Mouse (Mus musculus): ENCODE data around the gene Phactr1. TPM values are rescaled to one million over a fixed set of nuclear protein-coding genes. Genes with fewer than 3 reads are reported as not detected.

Gene Phactr1
- total and polyA plus RNA-seq, 2 experiments from 2014 or later: 84.5 to 106 TPM

GRCm38 (mm10) chr13:42720648-42721047, 40.2 kb downstream of the Phactr1 start:
- no peaks in the 10 kb centered on the region for H3K9me3 ChIP-seq (ENCODE audit: low read length)
- no peak for TF ChIP-seq CTCF (IDR thresholded peaks at IDR 0.05; ENCODE audit: low read depth)
- 0 out of 2 replicates have a peak, but pooled peaks cover 5% of the 10 kb centered on the region for H3K4me1 ChIP-seq (ENCODE audit: insufficient read depth)
- no peak overlapping the region for H3K4me2 ChIP-seq (ENCODE audit: low read depth)
- H3K36me3 ChIP-seq (ENCODE audit: insufficient read depth): no peaks in the 10 kb centered on the region; the same call in 1 of the 2 replicates
- no peak for DNase-seq
- 46% methylated on average over 1 of the region's 1 CpGs for WGBS
- H3K27me3 ChIP-seq (ENCODE audit: insufficient read depth, low read length): no peaks in the 10 kb centered on the region
- no peak overlapping the region for H3K9ac ChIP-seq
- H3K27ac ChIP-seq (ENCODE audit: low read depth, low read length): no peak overlapping the region
- ATAC-seq: no peak
- no peak overlapping the region for H3K4me3 ChIP-seq (ENCODE audit: low read depth, low read length)

GRCm38 (mm10) chr13:42724011-42724410, 43.6 kb downstream of the Phactr1 start:
- Histone ChIP-seq H3K27me3 (ENCODE audit: insufficient read depth, low read length) (no peaks in the 10 kb centered on the region), H3K4me3 (ENCODE audit: low read depth, low read length) (no peak overlapping the region), H3K27ac (ENCODE audit: low read depth, low read length) (no peak overlapping the region), H3K9me3 (ENCODE audit: low read length) (no peaks in the 10 kb centered on the region), H3K36me3 (ENCODE audit: insufficient read depth) (no peaks in the 10 kb centered on the region; the same call in none of the 2 replicates), H3K9ac (no peak overlapping the region), H3K4me2 (ENCODE audit: low read depth) (no peak overlapping the region), H3K4me1 (ENCODE audit: insufficient read depth) (0 out of 2 replicates have a peak, but pooled peaks cover 5% of the 10 kb centered on the region)
- TF ChIP-seq CTCF (IDR thresholded peaks at IDR 0.05; ENCODE audit: low read depth): no peak
- DNase-seq: no peak
- no peak for ATAC-seq
- WGBS: 86% methylated on average over 3 of the region's 3 CpGs

GRCm38 (mm10) chr13:42725709-42726231, 45.3 kb downstream of the Phactr1 start:
- peak overlapping the region; percentile 24 for H3K27ac ChIP-seq (ENCODE audit: low read depth, low read length)
- H3K9ac ChIP-seq: no peak overlapping the region
- no peaks in the 10 kb centered on the region; the same call in none of the 2 replicates for H3K36me3 ChIP-seq (ENCODE audit: insufficient read depth)
- ATAC-seq (peak; percentile 83), DNase-seq (peak; percentile 57)
- no peaks in the 10 kb centered on the region for H3K27me3 ChIP-seq (ENCODE audit: insufficient read depth, low read length)
- H3K4me2 ChIP-seq (ENCODE audit: low read depth): no peak overlapping the region
- H3K9me3 ChIP-seq (ENCODE audit: low read length): no peaks in the 10 kb centered on the region
- 0 out of 2 replicates have a peak, but pooled peaks cover 5% of the 10 kb centered on the region for H3K4me1 ChIP-seq (ENCODE audit: insufficient read depth)
- no peak overlapping the region for H3K4me3 ChIP-seq (ENCODE audit: low read depth, low read length)
- TF ChIP-seq CTCF (IDR thresholded peaks at IDR 0.05; ENCODE audit: low read depth): no peak
- WGBS: 40% methylated on average over 7 of the region's 7 CpGs

DNA sequence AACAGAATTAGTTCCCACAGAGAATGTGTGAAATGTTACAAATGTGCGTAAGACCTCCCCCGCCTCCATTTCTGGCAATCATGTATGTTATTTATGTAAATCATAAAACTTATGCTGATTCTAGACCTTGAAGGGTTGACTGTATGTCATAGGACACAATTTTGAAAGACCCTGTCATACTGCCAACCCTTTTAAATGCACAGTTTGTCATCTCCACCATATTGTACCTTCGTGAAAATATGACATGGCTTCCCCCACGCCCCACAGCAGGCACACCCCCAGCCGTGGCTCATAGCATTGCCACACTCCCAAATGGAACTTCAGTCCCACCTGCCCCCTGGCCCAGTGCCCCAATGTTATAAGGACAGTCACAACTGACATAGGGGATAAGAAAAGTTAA, 57.1 kb downstream of the Phactr1 start:
- no peak overlapping the region for H3K4me2 ChIP-seq (ENCODE audit: low read depth)
- H3K27me3 ChIP-seq (ENCODE audit: insufficient read depth, low read length): no peaks in the 10 kb centered on the region
- TF ChIP-seq CTCF (IDR thresholded peaks at IDR 0.05; ENCODE audit: low read depth): no peak
- no peak overlapping the region for H3K9ac ChIP-seq
- no peaks in the 10 kb centered on the region for H3K9me3 ChIP-seq (ENCODE audit: low read length)
- WGBS: 72% methylated on average over 5 of the region's 5 CpGs
- no peak for DNase-seq
- H3K36me3 ChIP-seq (ENCODE audit: insufficient read depth): no peaks in the 10 kb centered on the region
- no peak overlapping the region for H3K27ac ChIP-seq (ENCODE audit: low read depth, low read length)
- H3K4me3 ChIP-seq (ENCODE audit: low read depth, low read length): no peak overlapping the region
- ATAC-seq: no peak
- peaks cover 5% of the 10 kb centered on the region; the same call in 1 of the 2 replicates for H3K4me1 ChIP-seq (ENCODE audit: insufficient read depth)

DNA sequence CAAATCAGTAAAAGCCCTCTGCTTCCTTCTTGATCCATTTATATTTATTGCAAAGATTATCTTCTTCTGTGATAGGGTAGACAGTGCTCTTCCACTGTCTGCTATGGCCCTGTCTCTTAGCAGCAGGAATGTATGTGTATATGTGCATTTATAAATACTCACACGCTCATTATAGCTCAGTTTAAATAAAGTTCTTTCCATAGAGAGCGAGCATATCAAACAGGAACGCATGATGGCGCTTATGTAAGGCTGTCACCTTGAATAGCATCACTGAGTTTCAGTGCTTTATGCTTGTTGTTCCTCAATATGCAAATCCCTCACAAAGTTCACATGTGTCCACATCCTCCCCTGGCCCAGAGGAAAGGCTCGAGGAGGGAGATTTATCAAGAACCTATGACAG, 57.7 kb downstream of the Phactr1 start:
- DNase-seq: peak; percentile 20
- Histone ChIP-seq H3K27me3 (ENCODE audit: insufficient read depth, low read length) (no peaks in the 10 kb centered on the region), H3K4me3 (ENCODE audit: low read depth, low read length) (no peak overlapping the region), H3K9me3 (ENCODE audit: low read length) (no peaks in the 10 kb centered on the region), H3K27ac (ENCODE audit: low read depth, low read length) (no peak overlapping the region), H3K4me1 (ENCODE audit: insufficient read depth) (peaks cover 5% of the 10 kb centered on the region; the same call in 1 of the 2 replicates), H3K4me2 (ENCODE audit: low read depth) (no peak overlapping the region), H3K36me3 (ENCODE audit: insufficient read depth) (no peaks in the 10 kb centered on the region), H3K9ac (no peak overlapping the region)
- peak; percentile 62 for ATAC-seq
- no peak for TF ChIP-seq CTCF (IDR thresholded peaks at IDR 0.05; ENCODE audit: low read depth)
- WGBS: 77% methylated on average over 5 of the region's 5 CpGs

DNA sequence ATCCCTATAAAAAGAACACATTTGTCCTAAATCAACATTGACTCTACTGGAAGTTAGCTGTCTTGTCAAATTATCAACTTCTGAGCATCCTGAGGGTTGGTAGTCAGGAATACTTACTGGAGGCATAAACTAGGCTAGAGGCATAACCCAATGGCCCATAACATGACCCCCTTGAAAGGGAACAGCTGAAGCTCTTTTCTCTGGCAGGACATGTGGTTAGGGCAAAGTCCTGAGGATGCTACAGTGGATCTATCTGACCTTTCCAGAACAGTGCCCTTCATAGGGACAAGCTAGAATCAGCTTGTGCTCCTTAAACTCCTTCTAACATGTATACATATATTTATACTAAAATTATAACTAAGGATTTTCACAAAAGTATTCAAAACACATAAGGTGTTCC, 61.8 kb downstream of the Phactr1 start:
- Histone ChIP-seq H3K9ac (no peak overlapping the region), H3K36me3 (ENCODE audit: insufficient read depth) (no peaks in the 10 kb centered on the region), H3K4me1 (ENCODE audit: insufficient read depth) (peaks cover 3% of the 10 kb centered on the region; the same call in 1 of the 2 replicates), H3K9me3 (ENCODE audit: low read length) (no peaks in the 10 kb centered on the region), H3K27me3 (ENCODE audit: insufficient read depth, low read length) (no peaks in the 10 kb centered on the region), H3K4me2 (ENCODE audit: low read depth) (no peak overlapping the region), H3K4me3 (ENCODE audit: low read depth, low read length) (no peak overlapping the region), H3K27ac (ENCODE audit: low read depth, low read length) (no peak overlapping the region)
- DNase-seq (no peak), ATAC-seq (no peak)
- no peak for TF ChIP-seq CTCF (IDR thresholded peaks at IDR 0.05; ENCODE audit: low read depth)

DNA sequence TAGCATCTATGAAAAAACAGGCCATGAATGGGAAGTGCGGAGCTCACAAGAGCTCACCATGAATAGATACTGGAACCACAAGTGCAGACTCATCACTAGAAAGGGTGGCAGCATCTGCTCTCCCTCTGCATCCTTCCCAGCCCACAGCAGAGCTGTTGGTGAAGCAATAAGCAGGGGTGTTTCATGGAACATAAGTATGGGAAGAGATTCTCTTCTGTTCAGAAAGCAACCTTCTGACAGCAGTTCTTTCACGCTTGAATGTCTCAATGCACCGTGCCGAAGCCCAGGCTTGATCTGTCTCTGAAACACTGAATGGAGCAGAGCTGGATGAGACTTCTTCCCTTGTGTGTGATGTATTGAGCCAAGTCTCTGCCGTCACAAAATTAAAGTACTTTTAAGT, 64.0 kb downstream of the Phactr1 start:
- H3K27ac ChIP-seq (ENCODE audit: low read depth, low read length): no peak overlapping the region
- WGBS: 60% methylated on average over 5 of the region's 5 CpGs
- peak; percentile 22 for DNase-seq

More for the DNA sequence above, 64.0 kb downstream of the Phactr1 start:
- Histone ChIP-seq H3K27me3 (ENCODE audit: insufficient read depth, low read length) (no peaks in the 10 kb centered on the region), H3K4me2 (ENCODE audit: low read depth) (no peak overlapping the region), H3K36me3 (ENCODE audit: insufficient read depth) (no peaks in the 10 kb centered on the region), H3K4me3 (ENCODE audit: low read depth, low read length) (no peak overlapping the region), H3K9ac (no peak overlapping the region), H3K4me1 (ENCODE audit: insufficient read depth) (no peaks in the 10 kb centered on the region), H3K9me3 (ENCODE audit: low read length) (no peaks in the 10 kb centered on the region)
- no peak for TF ChIP-seq CTCF (IDR thresholded peaks at IDR 0.05; ENCODE audit: low read depth)
- ATAC-seq: peak; percentile 69
